Comparison of ENCODE assay signal across 22 mouse cellular contexts in the genomic region with DNA sequence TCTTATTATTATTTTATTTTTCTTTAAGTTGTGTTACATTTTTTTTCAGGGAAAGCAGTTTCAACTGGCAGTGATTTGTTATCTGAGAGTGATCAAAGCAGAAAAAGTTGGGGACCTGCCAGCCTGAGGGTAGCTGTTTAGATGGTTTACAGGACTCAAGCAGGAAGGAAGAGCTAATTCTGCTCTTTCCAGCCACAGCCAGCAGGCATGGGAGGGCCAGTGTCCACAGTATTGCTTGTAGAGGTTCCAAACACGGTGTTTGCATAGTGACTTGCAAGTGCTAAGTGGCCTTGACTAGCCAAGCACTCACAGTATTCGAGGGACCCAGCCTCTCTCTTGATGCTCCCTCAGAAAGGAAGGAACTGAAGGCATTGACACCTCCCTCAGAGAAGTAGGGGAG. TPM values are rescaled to one million over a fixed set of nuclear protein-coding genes. Genes with fewer than 3 reads are reported as not detected.
"Had no signal": no experiment of that assay in that cellular context is flagged by ENCODE, and none has a peak within 500 bp of the region (broad histone marks: within the 10 kb centered on the region; RNA-seq: fewer than 3 reads in every experiment).

No protein-coding gene starts in this region.

- DNase-seq: kidney, adult 8-10 months; kidney, postnatal 36 days; layer of hippocampus, adult 9-11 months; layer of hippocampus, postnatal 36 days; retina, postnatal 1 day; right cerebral cortex, postnatal 4 days; spleen, adult 18-20 months; thymus, adult 2 months; thymus, postnatal 36 days had no signal

- H3K4me1 ChIP-seq: limb, embryonic 13.5 days; neural tube, embryonic 13.5 days had no signal

- H3K27me3 ChIP-seq: limb, embryonic 13.5 days; neural tube, embryonic 13.5 days had no signal

- ATAC-seq: intestine, postnatal 0 days; midbrain, embryonic 16.5 days had no signal

- H3K27ac ChIP-seq: limb, embryonic 13.5 days; liver, embryonic 14.5 days; macrophage; neural tube, embryonic 13.5 days had no signal

- H3K9ac ChIP-seq: limb, embryonic 13.5 days; liver, embryonic 14.5 days; neural tube, embryonic 13.5 days had no signal

- H3K4me3 ChIP-seq: limb, embryonic 13.5 days; megakaryocyte, embryonic 14.5 days; neural tube, embryonic 13.5 days had no signal

- H3K4me2 ChIP-seq: limb, embryonic 13.5 days; midbrain, embryonic 11.5 days; neural tube, embryonic 13.5 days had no signal

- H3K9me3 ChIP-seq: limb, embryonic 13.5 days; neural tube, embryonic 13.5 days had no signal

- H3K36me3 ChIP-seq: limb, embryonic 13.5 days; neural tube, embryonic 13.5 days had no signal

RNA-seq across cellular contexts. Expression of a gene that starts 15.8 kb away (rescaled TPM):
- total RNA-seq: layer of hippocampus, adult 18-20 months; left cerebral cortex, postnatal 36 days; liver, adult 2 months had no signal
- polyA plus RNA-seq: limb, embryonic 13.5 days; midbrain, embryonic 11.5 days; midbrain, embryonic 16.5 days; neural tube, embryonic 13.5 days; stomach, embryonic 14.5 days had no signal

RNA-seq across cellular contexts. Expression of a gene that starts 31.1 kb away (rescaled TPM):
- total RNA-seq: liver, adult 2 months had no signal
- polyA plus RNA-seq: liver, adult 2 months; macrophage had no signal

RNA-seq across cellular contexts. Expression of a gene that starts 38.2 kb away (rescaled TPM):
- total RNA-seq: layer of hippocampus, adult 18-20 months; layer of hippocampus, postnatal 36 days; left cerebral cortex, postnatal 36 days; liver, adult 2 months had no signal
- polyA plus RNA-seq: liver, adult 2 months; macrophage; neural tube, embryonic 13.5 days; testis, adult 2 months had no signal
